Mouse (Mus musculus) limb, embryonic 11.5 days (tissue): ENCODE measurements around the gene Etv2. TPM values are rescaled to one million over a fixed set of nuclear protein-coding genes. Genes with fewer than 3 reads are reported as not detected.

Experiments
- ATAC-seq: fragments of 200-750 bp; cut with Nextera tagmentation; 2 replicates; pipeline ENCODE4 v1.8.0; 2017; ENCODE audit warnings: low read depth; ENCODE audit not compliant: insufficient number of reproducible peaks, low FRiP score, low TSS enrichment
- DNase-seq: peaks from one replicate; pipeline ENCODE4 v3.0.0-alpha.2; 2015; ENCODE audit warnings: low spot score
- H3K27ac ChIP-seq: fragments of 300-500 bp; sonication (generic); replicated peaks from 2 replicates; pipeline ENCODE4 v1.5.1; 2014; ENCODE audit warnings: low read depth, mild to moderate bottlenecking, low read length
- H3K27me3 ChIP-seq: fragments of 300-500 bp; sonication (generic); 2 replicates; pipeline ENCODE4 v1.6.1; 2014; ENCODE audit warnings: mild to moderate bottlenecking, low read length, mixed read lengths; ENCODE audit not compliant: control insufficient read depth, insufficient read depth
- H3K36me3 ChIP-seq: fragments of 300-500 bp; sonication (generic); 2 replicates; pipeline ENCODE4 v1.6.1; 2014; ENCODE audit warnings: mild to moderate bottlenecking, low read length, moderate library complexity, mixed read lengths; ENCODE audit not compliant: control insufficient read depth, insufficient read depth
- H3K4me1 ChIP-seq: fragments of 300-500 bp; sonication (generic); 2 replicates; pipeline ENCODE4 v1.6.1; 2014; ENCODE audit warnings: low read length, mixed read lengths; ENCODE audit not compliant: control insufficient read depth, insufficient read depth
- H3K4me2 ChIP-seq: fragments of 300-500 bp; sonication (generic); 2 replicates; pipeline ENCODE4 v1.6.1; 2014; ENCODE audit warnings: low read depth, mild to moderate bottlenecking, moderate library complexity; ENCODE audit not compliant: severe bottlenecking
- H3K4me3 ChIP-seq: fragments of 300-500 bp; sonication (generic); 2 replicates; pipeline ENCODE4 v1.5.1; 2014; ENCODE audit warnings: low read depth, low read length
- H3K9ac ChIP-seq: fragments of 300-500 bp; sonication (generic); 2 replicates; pipeline ENCODE4 v1.6.1; 2014; ENCODE audit warnings: mild to moderate bottlenecking, low read length
- H3K9me3 ChIP-seq: fragments of 300-500 bp; sonication (generic); 2 replicates; pipeline ENCODE4 v1.6.1; 2016; ENCODE audit warnings: low read length; ENCODE audit not compliant: control insufficient read depth
- WGBS: fragments of 180-500 bp; shearing (Covaris S2); extraction: QIAGEN DNeasy Blood & Tissue Kit; methylation state at CpG from one replicate; pipeline ENCODE4 v1.1.7; 2014; 5-methylcytosine and 5-hydroxymethylcytosine counted together
- polyA plus RNA-seq: library from polyadenylated mRNA; unstranded; fragments of >200 nt; fragmentation: Nextera tagmentation; extraction: Ambion mirVana; gene quantifications from 2 replicates; pipeline ENCODE4 v1.2.1, GENCODE M21; 2014

Gene Etv2
- polyA plus RNA-seq, 1 experiment from 2014 or later: 0.19 TPM

DNA sequence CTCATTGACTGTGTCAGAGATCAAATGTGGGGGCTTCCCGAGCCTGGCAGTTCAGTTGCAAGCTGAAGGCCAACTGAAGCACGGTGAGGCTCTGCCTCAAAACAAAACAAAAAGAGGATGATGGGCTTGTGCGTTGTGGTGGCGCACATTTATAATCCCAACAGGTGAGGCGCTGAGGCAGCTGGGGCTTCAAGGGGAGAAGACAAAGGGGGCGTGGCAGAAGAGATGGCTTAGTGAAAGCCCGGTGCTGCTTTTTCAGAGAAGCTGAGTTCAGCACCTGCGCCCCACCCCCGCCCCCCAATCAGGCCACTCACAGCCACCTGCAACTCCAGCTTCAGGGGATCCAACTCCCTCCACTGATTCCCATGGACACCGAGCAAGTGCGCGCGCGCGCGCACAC, 27.2 kb downstream of the Etv2 start:
- ATAC-seq (no peak), DNase-seq (no peak)
- H3K27me3 ChIP-seq: no peaks in the 10 kb centered on the region
- H3K4me1 ChIP-seq: no peaks in the 10 kb centered on the region
- H3K36me3 ChIP-seq: no peaks in the 10 kb centered on the region
- WGBS: 51% methylated on average over 16 of the region's 16 CpGs
- H3K4me2 ChIP-seq: no peak overlapping the region
- no peaks in the 10 kb centered on the region for H3K9me3 ChIP-seq
- H3K27ac ChIP-seq: no peak overlapping the region
- H3K4me3 ChIP-seq: no peak overlapping the region
- no peak overlapping the region for H3K9ac ChIP-seq

DNA sequence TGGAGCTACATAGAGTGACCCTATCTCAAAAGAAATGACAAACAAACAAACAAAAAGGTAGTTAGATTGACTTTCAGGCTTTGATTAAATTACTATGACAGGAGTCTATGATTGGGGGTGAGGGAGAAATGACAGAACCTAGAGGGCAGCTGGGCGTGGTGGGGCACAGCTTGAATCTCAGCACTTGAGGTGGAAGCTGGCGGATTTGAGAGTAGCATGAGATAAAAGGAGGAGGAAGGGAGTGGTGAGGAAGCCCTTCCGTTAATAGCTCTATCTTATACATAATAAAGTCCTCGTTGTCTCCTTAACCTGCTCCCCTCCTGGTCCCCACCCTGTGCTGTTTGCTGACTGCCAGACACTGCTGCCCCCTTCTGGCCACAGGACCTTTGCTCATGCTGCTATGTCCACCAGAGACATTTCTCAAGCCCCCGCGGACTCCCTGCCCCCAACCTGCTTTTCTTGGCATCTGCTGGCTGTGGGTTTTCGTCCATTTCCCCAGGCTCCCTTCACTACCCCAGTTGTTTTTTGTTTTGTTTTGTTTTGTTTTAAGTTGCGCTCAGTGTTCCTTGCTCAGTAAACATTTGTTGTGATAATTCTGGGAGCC, 27.8 kb downstream of the Etv2 start:
- 33% methylated on average over 8 of the region's 8 CpGs for WGBS
- Histone ChIP-seq H3K36me3 (no peaks in the 10 kb centered on the region), H3K27me3 (no peaks in the 10 kb centered on the region), H3K4me3 (no peak overlapping the region), H3K4me1 (no peaks in the 10 kb centered on the region), H3K27ac (no peak overlapping the region), H3K9ac (no peak overlapping the region), H3K9me3 (no peaks in the 10 kb centered on the region), H3K4me2 (no peak overlapping the region)
- ATAC-seq (no peak), DNase-seq (peak; percentile 68)

DNA sequence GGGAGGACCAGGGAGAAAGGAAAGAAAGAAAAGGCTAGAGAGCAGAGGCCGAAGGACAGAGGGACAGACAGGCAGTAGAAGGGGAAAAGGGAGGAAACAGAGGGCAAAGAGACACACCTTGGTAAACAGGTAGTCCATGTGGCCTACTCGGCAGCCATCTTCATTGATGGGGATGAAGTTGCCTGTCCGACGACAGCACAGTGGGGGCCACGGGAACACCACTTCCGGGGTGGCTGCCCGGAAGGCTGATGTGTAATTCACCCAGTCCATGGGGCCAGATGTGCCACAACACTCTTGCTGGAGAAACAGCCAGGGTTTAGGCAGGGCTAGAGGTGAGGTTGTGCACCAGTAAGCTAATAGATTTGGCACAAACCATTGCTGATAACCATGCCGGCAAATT, 30.7 kb downstream of the Etv2 start:
- Histone ChIP-seq H3K27me3 (no peaks in the 10 kb centered on the region), H3K9ac (no peak overlapping the region), H3K36me3 (no peaks in the 10 kb centered on the region), H3K4me1 (no peaks in the 10 kb centered on the region), H3K4me3 (no peak overlapping the region), H3K4me2 (no peak overlapping the region), H3K27ac (no peak overlapping the region), H3K9me3 (no peaks in the 10 kb centered on the region)
- no peak for ATAC-seq
- DNase-seq: no peak
- 93% methylated on average over 8 of the region's 8 CpGs for WGBS

DNA sequence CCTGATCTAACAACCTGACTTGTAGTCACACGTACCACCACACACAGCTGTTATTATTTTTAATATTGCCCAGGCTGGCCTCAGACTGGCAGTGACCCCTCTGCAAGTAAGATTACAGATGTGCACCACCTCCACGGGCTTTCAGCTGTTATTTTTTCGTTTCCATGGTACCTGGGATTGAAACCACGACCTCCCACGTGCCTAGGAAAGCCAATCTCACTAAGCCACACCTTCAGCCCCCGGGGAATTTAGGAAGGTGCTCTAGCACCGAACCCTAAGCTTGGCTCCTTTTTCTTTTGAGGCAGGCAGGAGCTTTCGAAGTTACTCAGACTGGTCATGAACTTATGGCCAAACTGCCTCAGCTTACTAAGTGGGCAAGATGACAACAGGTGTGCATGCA, 31.2 kb downstream of the Etv2 start:
- no peak overlapping the region for H3K27ac ChIP-seq
- 54% methylated on average over 8 of the region's 8 CpGs for WGBS
- no peak overlapping the region for H3K4me2 ChIP-seq

DNA sequence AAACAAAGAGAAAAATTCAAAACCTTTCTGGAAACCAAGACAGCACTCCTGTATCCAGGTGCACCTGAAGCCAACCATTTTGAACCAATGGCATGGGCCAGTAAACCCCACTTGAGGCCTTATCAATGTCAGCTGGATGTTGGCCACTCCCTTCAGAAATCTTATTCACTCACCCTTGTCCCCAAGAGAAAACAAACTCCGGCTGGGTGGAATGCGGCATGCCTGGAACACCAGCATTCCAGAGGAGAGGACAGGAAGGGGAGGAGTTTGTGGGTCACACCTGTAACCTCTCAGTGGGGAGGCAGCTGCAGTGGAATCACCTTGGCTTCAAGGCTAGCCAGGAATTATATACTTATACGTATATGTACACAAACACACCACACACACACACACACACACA, 33.1 kb downstream of the Etv2 start:
- ATAC-seq: no peak
- H3K4me1 ChIP-seq: no peaks in the 10 kb centered on the region
- H3K36me3 ChIP-seq: no peaks in the 10 kb centered on the region
- WGBS: 53% methylated on average over 3 of the region's 3 CpGs
- no peak overlapping the region for H3K4me3 ChIP-seq
- no peak for DNase-seq
- no peak overlapping the region for H3K4me2 ChIP-seq
- H3K9me3 ChIP-seq: no peaks in the 10 kb centered on the region
- H3K27ac ChIP-seq: no peak overlapping the region
- H3K27me3 ChIP-seq: no peaks in the 10 kb centered on the region
- H3K9ac ChIP-seq: no peak overlapping the region

More for the DNA sequence above, 31.2 kb downstream of the Etv2 start:
- Histone ChIP-seq H3K36me3 (no peaks in the 10 kb centered on the region), H3K4me1 (no peaks in the 10 kb centered on the region), H3K4me3 (no peak overlapping the region), H3K9me3 (no peaks in the 10 kb centered on the region), H3K9ac (no peak overlapping the region), H3K27me3 (no peaks in the 10 kb centered on the region)
- no peak for DNase-seq
- no peak for ATAC-seq

DNA sequence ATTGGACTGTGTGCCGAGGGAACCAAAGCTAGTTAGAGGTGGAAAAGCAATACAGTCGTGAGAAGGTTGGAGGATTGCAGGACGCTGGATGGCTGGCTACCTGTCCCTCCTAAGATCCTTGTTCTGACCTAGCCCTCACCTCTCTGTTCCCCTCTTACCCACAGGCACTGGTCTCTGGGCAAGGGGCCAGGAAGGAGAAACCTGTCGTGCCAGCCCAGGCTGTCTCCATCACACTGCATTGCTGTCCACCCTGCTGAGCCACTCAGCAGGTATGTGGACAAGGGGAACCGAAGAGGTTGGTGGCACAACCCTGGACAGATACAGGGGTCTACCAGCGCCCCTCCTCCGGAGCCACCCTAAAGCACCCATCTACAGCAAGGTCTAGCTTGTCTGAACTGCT, 35.0 kb downstream of the Etv2 start:
- WGBS: 76% methylated on average over 7 of the region's 7 CpGs

DNA sequence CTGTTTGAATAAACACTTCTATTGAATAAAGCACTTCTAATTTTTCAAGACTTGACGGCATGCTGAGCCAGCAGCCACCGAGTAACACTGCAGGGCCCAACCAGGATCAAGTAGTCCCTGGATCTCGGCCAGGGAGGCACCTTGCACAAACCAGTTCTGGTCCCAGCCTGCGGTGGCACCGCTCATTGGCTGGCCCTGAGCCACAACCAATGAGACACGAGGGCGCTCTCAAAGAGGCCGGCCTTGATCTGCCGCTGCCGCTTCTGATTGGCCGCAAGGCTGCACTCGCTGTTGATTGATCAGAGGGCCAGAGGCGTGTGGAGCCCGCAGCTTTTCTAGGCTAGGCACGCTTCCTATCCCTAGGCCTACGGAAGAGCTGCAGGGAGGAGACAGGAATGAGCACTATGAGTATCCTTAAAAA, 35.7 kb downstream of the Etv2 start:
- Histone ChIP-seq H3K4me2 (no peak overlapping the region), H3K27me3 (no peaks in the 10 kb centered on the region), H3K36me3 (no peaks in the 10 kb centered on the region), H3K4me1 (no peaks in the 10 kb centered on the region), H3K9me3 (no peaks in the 10 kb centered on the region), H3K9ac (no peak overlapping the region), H3K27ac (no peak overlapping the region), H3K4me3 (no peak overlapping the region)
- DNase-seq: peak; percentile 79
- 2% methylated on average over 16 of the region's 16 CpGs for WGBS
- ATAC-seq: peak; percentile 89

More for the DNA sequence above, 35.0 kb downstream of the Etv2 start:
- no peaks in the 10 kb centered on the region for H3K4me1 ChIP-seq
- DNase-seq: no peak
- H3K9me3 ChIP-seq: no peaks in the 10 kb centered on the region
- H3K9ac ChIP-seq: no peak overlapping the region
- H3K36me3 ChIP-seq: no peaks in the 10 kb centered on the region
- no peak overlapping the region for H3K27ac ChIP-seq
- H3K4me2 ChIP-seq: no peak overlapping the region
- no peaks in the 10 kb centered on the region for H3K27me3 ChIP-seq
- H3K4me3 ChIP-seq: no peak overlapping the region
- no peak for ATAC-seq

DNA sequence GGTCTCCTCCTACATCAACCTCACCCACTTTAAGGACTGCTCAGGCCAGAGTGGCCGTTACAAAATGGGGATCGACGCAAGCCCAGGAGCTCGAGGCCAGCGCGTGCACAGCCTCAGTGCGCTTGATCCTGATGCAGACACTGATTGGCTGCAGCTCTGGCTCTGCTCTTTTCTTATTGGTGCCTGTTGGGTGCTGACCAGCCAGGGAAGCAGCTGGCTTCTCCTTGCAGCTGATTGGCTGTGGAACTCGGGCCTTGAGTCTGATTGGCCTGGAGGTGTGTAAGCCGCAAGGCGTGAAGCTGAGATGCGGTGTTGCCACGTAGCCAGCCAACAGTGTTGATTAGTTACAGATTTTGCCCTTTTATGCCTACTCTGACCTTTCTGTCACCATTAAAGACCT, 36.9 kb downstream of the Etv2 start, which contains the start of gene Zbtb32:
TSS of gene Zbtb32 (minus strand) at position 124 of the 400 bp plus-strand sequence.
- Histone ChIP-seq H3K4me1 (no peaks in the 10 kb centered on the region), H3K4me2 (no peak within 1 kb of the TSS), H3K9ac (no peak within 1 kb of the TSS), H3K9me3 (no peaks in the 10 kb centered on the region), H3K27me3 (no peaks in the 10 kb centered on the region), H3K4me3 (no peak within 1 kb of the TSS), H3K27ac (no peak within 1 kb of the TSS), H3K36me3 (no peaks in the 10 kb centered on the region)
- 90% methylated on average over 12 of the region's 12 CpGs for WGBS
- ATAC-seq (no peak), DNase-seq (no peak)

DNA sequence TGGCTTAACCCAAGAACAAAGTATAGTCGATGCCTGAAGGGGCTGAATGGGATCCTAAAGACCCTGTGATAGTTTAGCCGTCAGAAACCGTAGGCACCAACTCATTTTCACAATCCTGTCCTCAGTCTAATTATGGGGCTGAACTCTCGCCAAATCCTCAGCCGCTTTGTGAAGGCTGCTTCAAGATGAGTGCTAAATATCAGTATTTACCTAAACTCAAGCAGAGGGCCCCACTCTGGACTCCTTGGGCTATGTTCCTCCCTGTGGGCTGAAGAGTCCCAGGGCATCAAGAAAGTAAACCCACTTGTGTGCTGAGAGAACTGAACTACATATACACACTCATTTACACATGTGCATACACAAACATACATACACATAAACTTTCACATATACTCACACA, 38.8 kb downstream of the Etv2 start:
- H3K4me3 ChIP-seq: no peak overlapping the region
- H3K4me2 ChIP-seq: no peak overlapping the region
- whole genome bisulfite sequencing: 83% methylated on average over 5 of the region's 5 CpGs
- ATAC-seq (no peak), DNase-seq (no peak)
- H3K27ac ChIP-seq: no peak overlapping the region
- no peaks in the 10 kb centered on the region for H3K36me3 ChIP-seq
- no peaks in the 10 kb centered on the region for H3K4me1 ChIP-seq
- H3K9ac ChIP-seq: no peak overlapping the region
- H3K27me3 ChIP-seq: no peaks in the 10 kb centered on the region
- H3K9me3 ChIP-seq: no peaks in the 10 kb centered on the region
